Mouse (Mus musculus) heart, embryonic 13.5 days (tissue): Measurements from ENCODE around the gene Shroom2. TPM values are rescaled to one million over a fixed set of nuclear protein-coding genes. Genes with fewer than 3 reads are reported as not detected.

Source experiments
- ATAC-seq: fragments of 200-750 bp; cut with Nextera tagmentation; 2 replicates; pipeline ENCODE4 v1.8.0; 2017; ENCODE audit warnings: moderate TSS enrichment; ENCODE audit not compliant: insufficient number of reproducible peaks, low FRiP score, low TSS enrichment; ENCODE audit errors: extremely low read depth
- H3K27ac ChIP-seq: fragments of 300-500 bp; sonication (generic); replicated peaks from 2 replicates; pipeline ENCODE4 v1.5.1; 2015; ENCODE audit warnings: moderate library complexity, mild to moderate bottlenecking, inconsistent platforms
- H3K27me3 ChIP-seq: fragments of 300-500 bp; sonication (generic); replicated peaks from 2 replicates; pipeline ENCODE4 v1.6.1; 2015; ENCODE audit warnings: mild to moderate bottlenecking, inconsistent platforms
- H3K36me3 ChIP-seq: fragments of 300-500 bp; sonication (generic); 2 replicates; pipeline ENCODE4 v1.6.1; 2015; ENCODE audit warnings: mild to moderate bottlenecking, inconsistent platforms
- H3K4me1 ChIP-seq: fragments of 300-500 bp; sonication (generic); 2 replicates; pipeline ENCODE4 v1.6.1; 2015; ENCODE audit warnings: inconsistent platforms
- H3K4me2 ChIP-seq: fragments of 300-500 bp; sonication (generic); 2 replicates; pipeline ENCODE4 v1.6.1; 2015; ENCODE audit warnings: inconsistent platforms, mild to moderate bottlenecking, moderate library complexity
- H3K4me3 ChIP-seq: fragments of 300-500 bp; sonication (generic); 2 replicates; pipeline ENCODE4 v1.5.1; 2015; ENCODE audit warnings: moderate library complexity, mild to moderate bottlenecking, inconsistent platforms
- H3K9ac ChIP-seq: fragments of 300-500 bp; sonication (generic); 2 replicates; pipeline ENCODE4 v1.6.1; 2015; ENCODE audit warnings: inconsistent platforms, mild to moderate bottlenecking, moderate library complexity
- H3K9me3 ChIP-seq: fragments of 300-500 bp; sonication (generic); 2 replicates; pipeline ENCODE4 v1.6.1; 2016; ENCODE audit warnings: inconsistent platforms
- WGBS: fragments of 180-500 bp; shearing (Covaris S2); methylation state at CpG from one replicate; pipeline ENCODE4 v1.1.7; 2015; ENCODE audit warnings: mixed read lengths; 5-methylcytosine and 5-hydroxymethylcytosine counted together
- polyA plus RNA-seq: library from polyadenylated mRNA; unstranded; fragments of >200 nt; fragmentation: Nextera tagmentation; extraction: Ambion mirVana; gene quantifications from 2 replicates; pipeline ENCODE4 v1.2.1, GENCODE M21; 2015

The Shroom2 gene
- polyA plus RNA-seq = 3.8 and 4.1 TPM in 2 replicates

GRCm38 (mm10) chrX:152768891-152769599, at the start of gene Shroom2:
TSS of gene Shroom2 (minus strand) at chrX:152769465.
- no peaks in the 10 kb centered on the region for H3K36me3 ChIP-seq
- H3K27ac ChIP-seq = peak within 1 kb of the TSS; percentile 73
- WGBS = 10% methylated on average over 52 of the region's 55 CpGs
- peak within 1 kb of the TSS; percentile 86 for H3K9ac ChIP-seq
- peak within 1 kb of the TSS; percentile 72 for H3K4me3 ChIP-seq
- peak; percentile 20; the same call in 1 of the 2 replicates for ATAC-seq
- peak within 1 kb of the TSS; percentile 67 for H3K4me2 ChIP-seq
- H3K27me3 ChIP-seq = peaks cover 19% of the 10 kb centered on the region
- H3K9me3 ChIP-seq = no peaks in the 10 kb centered on the region
- H3K4me1 ChIP-seq = peaks cover 10% of the 10 kb centered on the region; the same call in 1 of the 2 replicates

GRCm38 (mm10) chrX:152818996-152819395, 49.7 kb upstream of the Shroom2 start:
- Histone ChIP-seq H3K36me3 (no peaks in the 10 kb centered on the region), H3K27me3 (no peaks in the 10 kb centered on the region), H3K4me3 (no peak overlapping the region), H3K4me1 (no peaks in the 10 kb centered on the region), H3K27ac (no peak overlapping the region), H3K9ac (no peak overlapping the region), H3K4me2 (no peak overlapping the region), H3K9me3 (no peaks in the 10 kb centered on the region)
- ATAC-seq = no peak

- Histone ChIP-seq H3K4me2 (no peak overlapping the region), H3K27me3 (no peaks in the 10 kb centered on the region), H3K9ac (no peak overlapping the region), H3K9me3 (no peaks in the 10 kb centered on the region), H3K27ac (no peak overlapping the region), H3K4me1 (no peaks in the 10 kb centered on the region), H3K4me3 (no peak overlapping the region), H3K36me3 (no peaks in the 10 kb centered on the region)
- no peak for ATAC-seq
- 70% methylated on average over 3 of the region's 3 CpGs for WGBS
These were observed 44.1 kb upstream of the Shroom2 start for GRCm38 (mm10) chrX:152813339-152813738.

- Histone ChIP-seq H3K4me2 (no peak overlapping the region), H3K4me3 (no peak overlapping the region), H3K36me3 (no peaks in the 10 kb centered on the region), H3K27ac (no peak overlapping the region), H3K9me3 (no peaks in the 10 kb centered on the region), H3K9ac (no peak overlapping the region), H3K4me1 (no peaks in the 10 kb centered on the region), H3K27me3 (no peaks in the 10 kb centered on the region)
- no peak for ATAC-seq
These were observed 36.1 kb upstream of the Shroom2 start for GRCm38 (mm10) chrX:152805317-152805716.

- 53% methylated on average over 2 of the region's 2 CpGs for WGBS
- no peak for ATAC-seq
- Histone ChIP-seq H3K36me3 (no peaks in the 10 kb centered on the region), H3K4me2 (no peak overlapping the region), H3K9ac (no peak overlapping the region), H3K4me1 (no peaks in the 10 kb centered on the region), H3K9me3 (no peaks in the 10 kb centered on the region), H3K27ac (0 out of 2 replicates have a peak overlapping the region, but pooled peaks have one; percentile 5), H3K4me3 (no peak overlapping the region), H3K27me3 (0 out of 2 replicates have a peak, but pooled peaks cover 6% of the 10 kb centered on the region)
These were observed 19.3 kb upstream of the Shroom2 start for GRCm38 (mm10) chrX:152788611-152789010.

GRCm38 (mm10) chrX:152788129-152788528, 18.9 kb upstream of the Shroom2 start:
- Histone ChIP-seq H3K9ac (no peak overlapping the region), H3K4me2 (no peak overlapping the region), H3K9me3 (no peaks in the 10 kb centered on the region), H3K36me3 (no peaks in the 10 kb centered on the region), H3K27ac (0 out of 2 replicates have a peak overlapping the region, but pooled peaks have one; percentile 5), H3K4me1 (no peaks in the 10 kb centered on the region), H3K27me3 (0 out of 2 replicates have a peak, but pooled peaks cover 6% of the 10 kb centered on the region), H3K4me3 (no peak overlapping the region)
- WGBS = 64% methylated on average over 1 of the region's 1 CpGs
- no peak for ATAC-seq

GRCm38 (mm10) chrX:152781720-152782403, 12.6 kb upstream of the Shroom2 start, which contains the start of gene Gpr143:
TSS of gene Gpr143 (plus strand) at chrX:152781921.
- ATAC-seq = no peak
- H3K36me3 ChIP-seq = no peaks in the 10 kb centered on the region
- H3K9me3 ChIP-seq = no peaks in the 10 kb centered on the region
- peak within 1 kb of the TSS; percentile 40 for H3K4me3 ChIP-seq
- H3K4me2 ChIP-seq = peak within 1 kb of the TSS; percentile 68
- peaks cover 17% of the 10 kb centered on the region; the same call in 1 of the 2 replicates for H3K27me3 ChIP-seq
- peak within 1 kb of the TSS; percentile 25; the same call in 1 of the 2 replicates for H3K9ac ChIP-seq
- no peak within 1 kb of the TSS for H3K27ac ChIP-seq
- no peaks in the 10 kb centered on the region for H3K4me1 ChIP-seq
- WGBS = 14% methylated on average over 26 of the region's 26 CpGs

GRCm38 (mm10) chrX:152769600-152770157, 414 bp upstream of the Shroom2 start:
- Histone ChIP-seq H3K4me1 (peaks cover 4% of the 10 kb centered on the region; the same call in 1 of the 2 replicates), H3K36me3 (no peaks in the 10 kb centered on the region), H3K27ac (peak overlapping the region; percentile 73), H3K9ac (peak overlapping the region; percentile 86), H3K4me2 (peak overlapping the region; percentile 67), H3K4me3 (peak overlapping the region; percentile 72), H3K9me3 (no peaks in the 10 kb centered on the region), H3K27me3 (peaks cover 19% of the 10 kb centered on the region)
- ATAC-seq = peak; percentile 85
- WGBS = 5% methylated on average over 38 of the region's 48 CpGs

GRCm38 (mm10) chrX:152764171-152764570, 5.1 kb downstream of the Shroom2 start:
- Histone ChIP-seq H3K27ac (no peak overlapping the region), H3K36me3 (no peaks in the 10 kb centered on the region), H3K9me3 (no peaks in the 10 kb centered on the region), H3K4me2 (no peak overlapping the region), H3K4me1 (peaks cover 10% of the 10 kb centered on the region; the same call in 1 of the 2 replicates), H3K27me3 (peaks cover 7% of the 10 kb centered on the region), H3K9ac (no peak overlapping the region), H3K4me3 (no peak overlapping the region)
- no peak for ATAC-seq
- 41% methylated on average over 2 of the region's 2 CpGs for WGBS

GRCm38 (mm10) chrX:152762855-152763254, 6.4 kb downstream of the Shroom2 start:
- H3K9ac ChIP-seq = no peak overlapping the region
- H3K9me3 ChIP-seq = no peaks in the 10 kb centered on the region
- 62% methylated on average over 2 of the region's 2 CpGs for WGBS
- H3K27ac ChIP-seq = no peak overlapping the region
- no peaks in the 10 kb centered on the region for H3K36me3 ChIP-seq
- no peak overlapping the region for H3K4me2 ChIP-seq
- ATAC-seq = no peak
- H3K27me3 ChIP-seq = no peaks in the 10 kb centered on the region
- H3K4me1 ChIP-seq = peaks cover 6% of the 10 kb centered on the region; the same call in 1 of the 2 replicates
- H3K4me3 ChIP-seq = no peak overlapping the region

- no peaks in the 10 kb centered on the region for H3K27me3 ChIP-seq
- WGBS = 46% methylated on average over 2 of the region's 2 CpGs
- no peak overlapping the region for H3K4me2 ChIP-seq
- no peaks in the 10 kb centered on the region for H3K36me3 ChIP-seq
- H3K9me3 ChIP-seq = no peaks in the 10 kb centered on the region
- no peak overlapping the region for H3K4me3 ChIP-seq
- no peak overlapping the region for H3K9ac ChIP-seq
- no peak overlapping the region; the same call in 1 of the 2 replicates for H3K27ac ChIP-seq
- peaks cover 6% of the 10 kb centered on the region; the same call in 1 of the 2 replicates for H3K4me1 ChIP-seq
- no peak for ATAC-seq
These were observed 6.8 kb downstream of the Shroom2 start for GRCm38 (mm10) chrX:152762437-152762836.
